11 mouse cellular contexts compared by ENCODE assay signal in the genomic region with DNA sequence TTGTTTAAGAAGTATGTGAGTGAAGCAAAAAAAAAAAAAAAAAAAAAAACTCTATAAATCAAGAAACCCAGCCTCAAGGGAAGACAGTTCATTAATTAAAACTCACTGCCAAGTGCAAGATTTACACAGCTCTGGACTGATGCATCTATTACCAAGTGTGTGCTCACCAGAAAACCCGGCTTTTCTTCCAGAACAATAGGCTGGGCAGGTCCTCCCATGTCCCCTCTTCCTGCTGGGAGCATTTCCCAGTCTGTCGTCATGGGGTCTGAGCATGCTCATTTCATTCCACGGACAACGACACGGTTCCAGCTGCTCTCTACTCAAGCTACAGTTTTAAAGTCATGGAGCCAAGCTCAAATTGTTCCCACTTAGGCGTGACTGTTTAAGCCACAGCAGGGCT.
A peak's percentile ranks its signal among the peaks of the same experiment; 100 is the strongest.
DNase-seq lines count a peak whose midpoint lies in the region; TF ChIP-seq lines count a peak whose summit lies in the region.
"Had no signal": no experiment of that assay in that cellular context is flagged by ENCODE, and none has a peak within 500 bp of the region (broad histone marks: within the 10 kb centered on the region; RNA-seq: fewer than 3 reads in every experiment).

No protein-coding gene starts in this region.

- WGBS in thymus, adult 2 months = 75% methylated on average over 6 of the region's 6 CpGs

- H3K4me3 ChIP-seq in gastrocnemius, adult 2 months = no peak overlapping the region
- H3K4me3 ChIP-seq in brown adipose tissue, adult 24 weeks (ENCODE audit: insufficient read depth, low read depth, low read length) = no peak overlapping the region
- H3K4me3 ChIP-seq in thymus, adult 2 months (ENCODE audit: control insufficient read depth, insufficient read depth, low read length) = no peak overlapping the region
- H3K4me3 ChIP-seq: heart, embryonic 13.5 days had no signal

- TF ChIP-seq POLR2A in thymus, adult 2 months (IDR thresholded peaks at IDR 0.05; ENCODE audit: control insufficient read depth, extremely low read depth, insufficient read depth, low read length, poor library complexity) = no peak

- peaks cover 21% of the 10 kb centered on the region for H3K4me1 ChIP-seq in brown adipose tissue, adult 24 weeks (ENCODE audit: control insufficient read depth, insufficient read depth, insufficient read length, low read length)
- H3K4me1 ChIP-seq in thymus, adult 2 months (replicated peaks; ENCODE audit: control insufficient read depth, insufficient read depth, low read length) = no peaks in the 10 kb centered on the region
- H3K4me1 ChIP-seq: heart, embryonic 13.5 days had no signal

- intact Hi-C loops in gastrocnemius, adult 2 months (cut with DNase I) = no loop called here

- DNase-seq in gastrocnemius, postnatal 25 days = peak; percentile 40
- no peak for DNase-seq in gastrocnemius, adult 2 months
- DNase-seq in heart, postnatal 4 days = peak; percentile 59
- DNase-seq in lung, postnatal 36 days = peak; percentile 26
- no peak for DNase-seq in spleen, postnatal 36 days (ENCODE audit: low spot score in 2 of 2)
- DNase-seq in thymus, adult 2 months = no peak
- no peak for DNase-seq in frontal cortex, postnatal 10 days (ENCODE audit: low spot score in 2 of 2)

- no peak for TF ChIP-seq CTCF in gastrocnemius, adult 2 months (IDR thresholded peaks at IDR 0.05)
- TF ChIP-seq CTCF in thymus, adult 2 months (IDR thresholded peaks at IDR 0.05; ENCODE audit: borderline replicate concordance, control insufficient read depth, extremely low read depth, insufficient read depth, low read length, poor library complexity) = no peak

- H3K27ac ChIP-seq in gastrocnemius, adult 2 months = no peak overlapping the region
- H3K27ac ChIP-seq in brown adipose tissue, adult 24 weeks (replicated peaks; ENCODE audit: low read depth, low read length) = peak overlapping the region; percentile 79
- H3K27ac ChIP-seq in thymus, adult 2 months (ENCODE audit: control insufficient read depth, insufficient read depth, low read length) = no peak overlapping the region
- H3K27ac ChIP-seq: heart, embryonic 13.5 days; liver, embryonic 14.5 days had no signal

- no peaks in the 10 kb centered on the region for H3K36me3 ChIP-seq in thymus, adult 2 months (ENCODE audit: control insufficient read depth, insufficient read depth, low read length)
- H3K36me3 ChIP-seq: heart, embryonic 13.5 days had no signal

- H3K27me3 ChIP-seq in thymus, adult 2 months (ENCODE audit: control insufficient read depth, insufficient read depth, low read length) = no peaks in the 10 kb centered on the region
- H3K27me3 ChIP-seq: CH12.LX; heart, embryonic 13.5 days had no signal

Comparison
In these comparisons a context has a peak if more than half of its experiments do, and no peak if none do; other contexts are left out.
1. DNase-seq: peak in gastrocnemius, postnatal 25 days (single experiment), heart, postnatal 4 days (single experiment) and lung, postnatal 36 days (single experiment); none in gastrocnemius, adult 2 months (single experiment), spleen, postnatal 36 days (0 of 2), thymus, adult 2 months (single experiment) and frontal cortex, postnatal 10 days (0 of 2).